Mouse (Mus musculus) liver, adult 2 months (tissue): ENCODE results near the gene Mrpl10.

ENCODE experiments used
- CTCF ChIP-seq: fragments of 200-500 bp; IDR thresholded peaks from 2 replicates; pipeline ENCODE4 v1.5.1; 2011; ENCODE audit warnings: low read depth, low read length, control low read depth
- POLR2A ChIP-seq: fragments of 200-500 bp; IDR thresholded peaks from 2 replicates; pipeline ENCODE4 v1.6.1; 2011; ENCODE audit warnings: low read length, control low read depth; ENCODE audit not compliant: insufficient read depth; ENCODE audit errors: extremely low read depth

- TF ChIP-seq POLR2A (no peak), CTCF (no peak)
Measured at GRCm38 (mm10) chr11:97052219-97052646, 10.9 kb downstream of the Mrpl10 start.
